ENCODE assay signal across 26 mouse cellular contexts in the genomic region with DNA sequence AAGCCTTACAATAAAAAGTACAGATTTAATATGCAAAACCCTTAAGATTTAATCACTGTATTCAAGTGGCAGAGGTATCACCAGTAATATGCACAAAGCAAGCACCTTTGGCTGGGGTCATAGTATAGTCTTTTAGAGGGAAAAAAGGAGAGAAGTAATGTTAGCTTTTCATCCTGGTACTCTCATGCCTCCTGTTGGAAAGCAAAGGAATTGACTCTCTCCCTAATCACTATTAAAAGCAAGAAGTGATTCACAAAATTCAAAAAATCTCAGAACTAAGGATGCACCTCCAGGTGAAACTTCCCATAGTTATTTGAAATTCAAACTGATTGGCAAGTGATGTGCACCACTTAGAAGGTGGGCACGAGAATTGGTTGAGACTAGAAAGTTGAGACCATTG. TPM values are rescaled to one million over a fixed set of nuclear protein-coding genes. Genes with fewer than 3 reads are reported as not detected.
DNase-seq lines count a peak whose midpoint lies in the region; ATAC-seq and TF ChIP-seq lines count a peak whose summit lies in the region.
"Had no signal": no experiment of that assay in that cellular context is flagged by ENCODE, and none has a peak within 500 bp of the region (broad histone marks: within the 10 kb centered on the region; RNA-seq: fewer than 3 reads in every experiment).

No protein-coding gene starts in this region.

- 0 out of 2 replicates have a peak, but pooled peaks have one; percentile 47 for ATAC-seq in frontal cortex, adult (ENCODE audit: low TSS enrichment)
- ATAC-seq in midbrain, embryonic 11.5 days (ENCODE audit: low FRiP score): no peak
- no peak for ATAC-seq in midbrain, embryonic 13.5 days
- ATAC-seq: forebrain, embryonic 14.5 days; intestine, embryonic 16.5 days had no signal

- WGBS in midbrain, embryonic 11.5 days: 58% methylated on average over 1 of the region's 1 CpGs
- WGBS in midbrain, embryonic 13.5 days: 65% methylated on average over 1 of the region's 1 CpGs

- H3K36me3 ChIP-seq in midbrain, embryonic 11.5 days (ENCODE audit: control insufficient read depth, insufficient read depth, low read length): no peaks in the 10 kb centered on the region
- no peaks in the 10 kb centered on the region for H3K36me3 ChIP-seq in midbrain, embryonic 13.5 days
- H3K36me3 ChIP-seq: embryonic facial prominence, embryonic 10.5 days; heart, embryonic 10.5 days; hindbrain, embryonic 12.5 days had no signal

- no peaks in the 10 kb centered on the region for H3K4me1 ChIP-seq in midbrain, embryonic 11.5 days (ENCODE audit: control insufficient read depth, insufficient read depth, low read length)
- no peaks in the 10 kb centered on the region for H3K4me1 ChIP-seq in midbrain, embryonic 13.5 days (replicated peaks)
- H3K4me1 ChIP-seq: embryonic facial prominence, embryonic 10.5 days; heart, embryonic 10.5 days; hindbrain, embryonic 12.5 days had no signal

- no peak overlapping the region for H3K27ac ChIP-seq in layer of hippocampus, adult 2 months
- no peak overlapping the region for H3K27ac ChIP-seq in midbrain, embryonic 11.5 days (ENCODE audit: low read depth, low read length)
- no peak overlapping the region for H3K27ac ChIP-seq in midbrain, embryonic 13.5 days
- H3K27ac ChIP-seq: embryonic facial prominence, embryonic 10.5 days; heart, embryonic 10.5 days; hindbrain, embryonic 12.5 days had no signal

- H3K9me3 ChIP-seq in midbrain, embryonic 11.5 days (ENCODE audit: control insufficient read depth, low read length): no peaks in the 10 kb centered on the region
- H3K9me3 ChIP-seq in midbrain, embryonic 13.5 days: no peaks in the 10 kb centered on the region
- H3K9me3 ChIP-seq: embryonic facial prominence, embryonic 10.5 days; heart, embryonic 10.5 days; hindbrain, embryonic 12.5 days had no signal

- TF ChIP-seq POLR2A in brain, embryonic 14.5 days (IDR thresholded peaks at IDR 0.05; ENCODE audit: borderline replicate concordance, extremely low read depth, insufficient read depth, insufficient read length, poor library complexity, severe bottlenecking): no peak

- no peaks in the 10 kb centered on the region for H3K27me3 ChIP-seq in midbrain, embryonic 11.5 days (ENCODE audit: control insufficient read depth, insufficient read depth, low read length)
- peaks cover 7% of the 10 kb centered on the region for H3K27me3 ChIP-seq in midbrain, embryonic 13.5 days
- H3K27me3 ChIP-seq: hindbrain, embryonic 12.5 days had no signal

- no peak for DNase-seq in frontal cortex, postnatal 10 days (ENCODE audit: low spot score in 2 of 2)
- DNase-seq in layer of hippocampus, adult 2 months (ENCODE audit: low spot score in 2 of 2): no peak
- no peak for DNase-seq in layer of hippocampus, adult 18-20 months (ENCODE audit: low spot score in 2 of 2)
- peak; percentile 66 for DNase-seq in midbrain, embryonic 11.5 days (ENCODE audit: low spot score, missing footprints)
- DNase-seq in brain, embryonic 14.5 days (ENCODE audit: low read depth): no peak
- DNase-seq in gastrocnemius, postnatal 4 days (ENCODE audit: low spot score in 2 of 2): no peak
- DNase-seq: adrenal gland, adult 8-10 months; cerebellum, adult 18-20 months; cerebellum, adult 9-11 months; gastrocnemius, postnatal 14 days; heart, postnatal 10 days; heart, postnatal 4 days had no signal

- no peak overlapping the region for H3K4me3 ChIP-seq in layer of hippocampus, adult 2 months
- H3K4me3 ChIP-seq in midbrain, embryonic 11.5 days (ENCODE audit: low read depth, low read length): no peak overlapping the region
- H3K4me3 ChIP-seq in midbrain, embryonic 13.5 days (replicated peaks): no peak overlapping the region
- H3K4me3 ChIP-seq: embryonic facial prominence, embryonic 10.5 days; heart, embryonic 10.5 days; hindbrain, embryonic 12.5 days had no signal

- no peak overlapping the region for H3K9ac ChIP-seq in midbrain, embryonic 11.5 days (ENCODE audit: low read length)
- H3K9ac ChIP-seq in midbrain, embryonic 13.5 days (replicated peaks): no peak overlapping the region
- H3K9ac ChIP-seq: hindbrain, embryonic 12.5 days had no signal

- H3K4me2 ChIP-seq in midbrain, embryonic 11.5 days: no peak overlapping the region
- H3K4me2 ChIP-seq in midbrain, embryonic 13.5 days (replicated peaks): no peak overlapping the region
- H3K4me2 ChIP-seq: hindbrain, embryonic 12.5 days had no signal

- TF ChIP-seq CTCF in layer of hippocampus, adult 2 months (conservative IDR thresholded peaks at IDR 0.05): peak; percentile 68
- 0 out of 2 replicates have a peak, but pooled peaks have one; percentile 6 for TF ChIP-seq CTCF in brain, embryonic 14.5 days (IDR thresholded peaks at IDR 0.05; ENCODE audit: borderline replicate concordance, extremely low read depth, insufficient read depth, insufficient read length)

RNA-seq across cellular contexts. Expression of a gene that starts 19.3 kb away (rescaled TPM):
- not detected for total RNA-seq in layer of hippocampus, adult 2 months (2021)
- not detected for total RNA-seq in layer of hippocampus, adult 18-20 months (2021)
- 0.15 and 0.25 TPM in 2 replicates for polyA plus RNA-seq in midbrain, embryonic 11.5 days (2014; fragmentation: Nextera tagmentation; extraction: Ambion mirVana)
- polyA plus RNA-seq in midbrain, embryonic 13.5 days (2015; fragmentation: Nextera tagmentation; extraction: Ambion mirVana): 0.28 and 0.45 TPM in 2 replicates
- polyA plus RNA-seq in brain, embryonic 14.5 days (2012; rRNA removed): 2.1 and 2.4 TPM in 2 replicates
- total RNA-seq in gastrocnemius, postnatal 4 days (2021): not detected
- total RNA-seq: adrenal gland, adult 8-10 months; adrenal gland, postnatal 4 days; gastrocnemius, adult 18-20 months; gastrocnemius, postnatal 14 days; granulocyte monocyte progenitor cell, adult 5-6 weeks; heart, postnatal 10 days; heart, postnatal 4 days had no signal
- polyA plus RNA-seq: C2C12; embryonic facial prominence, embryonic 10.5 days; embryonic facial prominence, embryonic 14.5 days; frontal cortex, adult 2 months; heart, embryonic 10.5 days; heart, embryonic 14.5 days; intestine, embryonic 16.5 days had no signal

RNA-seq across cellular contexts. Expression of a gene that starts 22.5 kb away (rescaled TPM):
- total RNA-seq in layer of hippocampus, adult 2 months (2021): 10 to 100 TPM; 35.2 to 37.9 TPM
- 10 to 100 TPM; 33.0 to 40.3 TPM for total RNA-seq in layer of hippocampus, adult 18-20 months (2021)
- 89.6 and 102 TPM in 2 replicates for polyA plus RNA-seq in midbrain, embryonic 11.5 days (2014; fragmentation: Nextera tagmentation; extraction: Ambion mirVana)
- 65.7 and 75.0 TPM in 2 replicates for polyA plus RNA-seq in midbrain, embryonic 13.5 days (2015; fragmentation: Nextera tagmentation; extraction: Ambion mirVana)
- 27.0 and 28.5 TPM in 2 replicates for polyA plus RNA-seq in brain, embryonic 14.5 days (2012; rRNA removed)
- total RNA-seq in gastrocnemius, postnatal 4 days (2021): 10 to 100 TPM; 15.5 to 16.3 TPM
